Mouse (Mus musculus): ENCODE measurements at regions not wholly inside any gene's neighbourhood (a gene's known extent, or its start where the extent isn't known, plus 50 kb on each side); places are given as distances from the start of the nearest gene placed in this dataset.

DNA sequence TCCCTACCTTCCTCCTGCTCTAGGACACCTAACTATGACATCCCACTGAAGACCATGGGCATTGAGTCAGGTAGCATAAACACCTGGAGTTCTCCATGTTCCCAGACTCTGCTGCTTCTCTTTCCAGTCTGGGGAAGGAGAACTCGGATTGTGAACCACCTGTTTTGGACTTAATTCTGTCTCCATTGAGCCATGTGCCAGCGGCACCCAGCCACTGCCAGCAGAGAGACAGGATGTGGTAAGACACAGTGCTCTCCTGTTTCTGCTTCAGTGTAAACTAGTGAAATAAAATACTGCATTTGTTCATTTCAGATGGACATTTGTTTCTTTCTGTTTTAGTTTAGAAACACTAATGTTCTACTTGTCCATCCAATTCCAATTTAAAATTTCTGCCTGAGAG, 168.1 kb upstream of the Arhgap18 start:
- no peak for TF ChIP-seq POLR2A (IDR thresholded peaks at IDR 0.05; ENCODE audit: low read depth, low read length)
- TF ChIP-seq CTCF (IDR thresholded peaks at IDR 0.05; ENCODE audit: extremely low read depth, insufficient read depth, insufficient read length, insufficient replicate concordance), result no peak

Data from spleen, adult 2 months (tissue).